Mouse (Mus musculus): ENCODE results near the gene Atp4b.
"Not testable (repeated sequence)": the region's sequence is repeated elsewhere in the genome, so short reads cannot be mapped to it uniquely, and the experiment has no call there.

The Atp4b gene

GRCm38 (mm10) chr8:13382999-13383398 is 13.6 kb downstream of the Atp4b start:
- no peak for DNase-seq (ENCODE audit: low spot score in 2 of 2)

GRCm38 (mm10) chr8:13382536-13382935 is 14.1 kb downstream of the Atp4b start:
- no peak for DNase-seq (ENCODE audit: low spot score in 2 of 2)

GRCm38 (mm10) chr8:13381630-13382029 is 15.0 kb downstream of the Atp4b start:
- DNase-seq (ENCODE audit: low spot score in 2 of 2) = no peak

GRCm38 (mm10) chr8:13373151-13373662 is 23.4 kb downstream of the Atp4b start:
- DNase-seq (ENCODE audit: low spot score in 2 of 2) = no peak

- no peak for DNase-seq (ENCODE audit: low spot score in 2 of 2)
These were observed 34.8 kb downstream of the Atp4b start for GRCm38 (mm10) chr8:13361865-13362264.

- DNase-seq (ENCODE audit: low spot score in 2 of 2) = no peak
These were observed 36.4 kb downstream of the Atp4b start for GRCm38 (mm10) chr8:13360213-13360612.

GRCm38 (mm10) chr8:13356681-13357080 is 39.9 kb downstream of the Atp4b start:
- DNase-seq (ENCODE audit: low spot score in 2 of 2) = peak; percentile 37 to 48

- DNase-seq (ENCODE audit: low spot score in 2 of 2) = no peak
These were observed 40.4 kb downstream of the Atp4b start for GRCm38 (mm10) chr8:13356221-13356620.

- no peak for DNase-seq (ENCODE audit: low spot score in 2 of 2)
These were observed 42.7 kb downstream of the Atp4b start for GRCm38 (mm10) chr8:13353883-13354282.

- DNase-seq (ENCODE audit: low spot score in 2 of 2) = no peak
These were observed 43.3 kb downstream of the Atp4b start for GRCm38 (mm10) chr8:13353155-13353833.

GRCm38 (mm10) chr8:13352601-13353000 is 44.0 kb downstream of the Atp4b start:
- no peak for DNase-seq (ENCODE audit: low spot score in 2 of 2)

- no peak for DNase-seq (ENCODE audit: low spot score in 2 of 2)
These were observed 45.0 kb downstream of the Atp4b start for GRCm38 (mm10) chr8:13351593-13351992.

- no peak for DNase-seq (ENCODE audit: low spot score in 2 of 2)
These were observed 46.6 kb downstream of the Atp4b start for GRCm38 (mm10) chr8:13350052-13350451.

- DNase-seq (ENCODE audit: low spot score in 2 of 2) = no peak
These were observed 53.5 kb downstream of the Atp4b start for GRCm38 (mm10) chr8:13343134-13343533.

GRCm38 (mm10) chr8:13342340-13342739 is 54.3 kb downstream of the Atp4b start:
- no peak for DNase-seq (ENCODE audit: low spot score in 2 of 2)

- DNase-seq (ENCODE audit: low spot score in 2 of 2) = no peak
These were observed 56.0 kb downstream of the Atp4b start for GRCm38 (mm10) chr8:13340650-13341049.

GRCm38 (mm10) chr8:13339646-13339990 is 57.0 kb downstream of the Atp4b start:
- DNase-seq (ENCODE audit: low spot score in 2 of 2) = no peak

- peak in 1 of 2 experiments; percentile 11 for DNase-seq (ENCODE audit: low spot score in 2 of 2)
These were observed 57.6 kb downstream of the Atp4b start for GRCm38 (mm10) chr8:13338901-13339645.

GRCm38 (mm10) chr8:13338255-13338860 is 58.3 kb downstream of the Atp4b start, which contains the start of gene Tfdp1:
TSS of gene Tfdp1 (plus strand) at chr8:13338751.
- peak; percentile 60 to 68 for DNase-seq (ENCODE audit: low spot score in 2 of 2)

- no peak for DNase-seq (ENCODE audit: low spot score in 2 of 2)
These were observed 58.9 kb downstream of the Atp4b start for GRCm38 (mm10) chr8:13337678-13338077.

GRCm38 (mm10) chr8:13337245-13337644 is 59.4 kb downstream of the Atp4b start:
- DNase-seq (ENCODE audit: low spot score in 2 of 2) = not testable (repeated sequence)

All from urinary bladder, adult 18-20 months (tissue).